Mouse (Mus musculus) CH12.LX (cell line): ENCODE data around the gene Ric8a. TPM values are rescaled to one million over a fixed set of nuclear protein-coding genes. Genes with fewer than 3 reads are reported as not detected.
A peak's percentile ranks its signal among the peaks of the same experiment; 100 is the strongest.

Experiments
- DNase-seq: peaks from one replicate; pipeline ENCODE4 v3.0.0-alpha.2; 2013; ENCODE audit errors: extremely low read depth
- H3K27ac ChIP-seq: 2 replicates; pipeline ENCODE4 v1.5.1; 2012; ENCODE audit warnings: low read depth, mild to moderate bottlenecking, control low read depth, moderate library complexity; ENCODE audit not compliant: insufficient read depth
- H3K27me3 ChIP-seq: replicated peaks from 2 replicates; pipeline ENCODE3; 2012; ENCODE audit warnings: inconsistent platforms
- H3K36me3 ChIP-seq, 2 experiments: replicated peaks in 1 of 2; 2 replicates each; pipeline versions ENCODE3 to v1.6.1; 2012; ENCODE audit warnings: inconsistent platforms in 1 of 2, low read length in 1 of 2, mild to moderate bottlenecking in 1 of 2, mixed read lengths in 1 of 2, moderate library complexity in 1 of 2; ENCODE audit not compliant: control insufficient read depth in 1 of 2, insufficient read depth in 1 of 2
- H3K4me1 ChIP-seq, 2 experiments: 2 replicates each; pipeline ENCODE4 v1.6.1; 2012; ENCODE audit warnings: inconsistent platforms in 1 of 2, moderate library complexity in 1 of 2; ENCODE audit not compliant: insufficient read depth in 2 of 2, control insufficient read depth in 1 of 2
- H3K4me2 ChIP-seq: 2 replicates; pipeline ENCODE4 v1.6.1; 2012; ENCODE audit warnings: low read depth, mild to moderate bottlenecking, control low read depth; ENCODE audit not compliant: poor library complexity, insufficient read depth, severe bottlenecking
- H3K4me3 ChIP-seq, 3 experiments: fragments of 150-350 bp in 1 of 3; sonication (generic) in 1 of 3; replicated peaks in 1 of 3; 2 replicates each; pipeline versions ENCODE3 to v1.5.1; 2011 to 2012; ENCODE audit warnings: low read depth in 2 of 3, low read length in 2 of 3, mild to moderate bottlenecking in 2 of 3, moderate library complexity in 2 of 3, control low read depth in 1 of 3, improper control_type of control experiment in 1 of 3, inconsistent platforms in 1 of 3, mixed read lengths in 1 of 3; ENCODE audit not compliant: poor library complexity in 1 of 3
- H3K79me2 ChIP-seq: replicated peaks from 2 replicates; pipeline ENCODE4 v1.6.1; 2012; ENCODE audit warnings: mild to moderate bottlenecking, moderate library complexity; ENCODE audit not compliant: control insufficient read depth, poor library complexity, insufficient read depth, severe bottlenecking; ENCODE audit errors: extremely low read depth
- H3K9ac ChIP-seq: 2 replicates; pipeline ENCODE4 v1.6.1; 2012; ENCODE audit warnings: low read depth, mild to moderate bottlenecking, control low read depth, moderate library complexity; ENCODE audit not compliant: insufficient read depth
- H3K9me3 ChIP-seq: replicated peaks from 2 replicates; pipeline ENCODE3; 2012; ENCODE audit warnings: low read length, inconsistent platforms, mixed read lengths
- BHLHE40 ChIP-seq: IDR thresholded peaks from 2 replicates; pipeline ENCODE4 v1.6.1; 2011; ENCODE audit warnings: mild to moderate bottlenecking, low read depth, low read length, improper control_type of control experiment
- CHD1 ChIP-seq: IDR thresholded peaks from 2 replicates; pipeline ENCODE4 v1.6.1; 2012; ENCODE audit warnings: low read depth, low read length, improper control_type of control experiment, inconsistent platforms
- CHD2 ChIP-seq: IDR thresholded peaks from 2 replicates; pipeline ENCODE4 v1.6.1; 2011; ENCODE audit warnings: low read length, improper control_type of control experiment
- E2F4 ChIP-seq: IDR thresholded peaks from 2 replicates; pipeline ENCODE4 v1.6.1; 2011; ENCODE audit warnings: low read depth, low read length, improper control_type of control experiment; ENCODE audit not compliant: insufficient replicate concordance
- ETS1 ChIP-seq: conservative IDR thresholded peaks from 2 replicates; pipeline ENCODE4 v1.6.1; 2012; ENCODE audit warnings: low read depth, mild to moderate bottlenecking, inconsistent platforms, low read length, improper control_type of control experiment, moderate library complexity
- HCFC1 ChIP-seq: IDR thresholded peaks from 2 replicates; pipeline ENCODE4 v1.6.1; 2012; ENCODE audit warnings: low read depth, mild to moderate bottlenecking, inconsistent platforms, low read length, improper control_type of control experiment
- IRF4 ChIP-seq: IDR thresholded peaks from 2 replicates; pipeline ENCODE4 v1.6.1; 2014; ENCODE audit warnings: low read depth, mild to moderate bottlenecking, inconsistent platforms, low read length, improper control_type of control experiment
- JUN ChIP-seq: IDR thresholded peaks from 2 replicates; pipeline ENCODE4 v1.6.1; 2011; ENCODE audit warnings: low read depth, mild to moderate bottlenecking, low read length, improper control_type of control experiment, moderate library complexity; ENCODE audit not compliant: insufficient read depth
- KAT2A ChIP-seq: IDR thresholded peaks from 2 replicates; pipeline ENCODE4 v1.6.1; 2012; ENCODE audit warnings: low read length, improper control_type of control experiment, inconsistent platforms; ENCODE audit not compliant: insufficient replicate concordance
- MEF2A ChIP-seq: IDR thresholded peaks from 2 replicates; pipeline ENCODE4 v1.6.1; 2014; ENCODE audit warnings: low read depth, mild to moderate bottlenecking, inconsistent platforms, low read length, improper control_type of control experiment, borderline replicate concordance
- MXI1 ChIP-seq: IDR thresholded peaks from 2 replicates; pipeline ENCODE4 v1.6.1; 2011; ENCODE audit warnings: mild to moderate bottlenecking, low read depth, low read length, improper control_type of control experiment
- NELFE ChIP-seq: IDR thresholded peaks from 2 replicates; pipeline ENCODE4 v1.6.1; 2011; ENCODE audit warnings: low read depth, low read length, improper control_type of control experiment
- NRF1 ChIP-seq: IDR thresholded peaks from 2 replicates; pipeline ENCODE4 v1.6.1; 2014; ENCODE audit warnings: low read depth, mild to moderate bottlenecking, inconsistent platforms, low read length, improper control_type of control experiment, moderate library complexity
- PAX5 ChIP-seq: IDR thresholded peaks from 2 replicates; pipeline ENCODE4 v1.6.1; 2012; ENCODE audit warnings: low read length, inconsistent platforms, mixed read lengths
- POLR2A ChIP-seq: IDR thresholded peaks from 2 replicates; pipeline ENCODE4 v1.6.1; 2011; ENCODE audit warnings: low read depth, mild to moderate bottlenecking, improper control_type of control experiment, low read length
- SIN3A ChIP-seq: IDR thresholded peaks from 2 replicates; pipeline ENCODE4 v1.6.1; 2012; ENCODE audit warnings: low read length, improper control_type of control experiment, inconsistent platforms
- SMC3 ChIP-seq: IDR thresholded peaks from 2 replicates; pipeline ENCODE4 v1.6.1; 2011; ENCODE audit warnings: low read depth, low read length, improper control_type of control experiment
- USF1 ChIP-seq: IDR thresholded peaks from 2 replicates; pipeline ENCODE4 v1.6.1; 2014; ENCODE audit warnings: low read depth, mild to moderate bottlenecking, inconsistent platforms, low read length, improper control_type of control experiment
- USF2 ChIP-seq: conservative IDR thresholded peaks from 2 replicates; pipeline ENCODE4 v1.6.1; 2011; ENCODE audit warnings: low read depth, low read length, improper control_type of control experiment
- ZMIZ1 ChIP-seq: IDR thresholded peaks from 2 replicates; pipeline ENCODE4 v1.6.1; 2012; ENCODE audit warnings: low read depth, mild to moderate bottlenecking, inconsistent platforms, low read length, improper control_type of control experiment
- ZNF384 ChIP-seq: IDR thresholded peaks from 2 replicates; pipeline ENCODE4 v1.6.1; 2012; ENCODE audit warnings: low read depth, low read length, improper control_type of control experiment, inconsistent platforms
- dilution Hi-C: fragments of 300-500 bp; cut with MboI; formaldehyde crosslinking; loops from 2 replicates; pipeline ENCODE4 v1.14.3; 2020; ENCODE audit warnings: low sequenced_read_pairs; ENCODE audit not compliant: extremely low pct_unique_long_range_greater_than_20kb, extremely low pct_ligation_motif_present
- in situ Hi-C: fragments of 300-500 bp; cut with MboI; formaldehyde crosslinking; loops from 3 replicates; pipeline ENCODE4 v1.14.3; 2019; ENCODE audit warnings: low sequenced_read_pairs, low pct_ligation_motif_present, low pct_unique_long_range_greater_than_20kb, mixed read lengths
- polyA plus RNA-seq: library from polyadenylated mRNA; unstranded; fragments of >175 nt; gene quantifications from 2 replicates; pipeline ENCODE4 v1.2.1, GENCODE M21; 2012; ENCODE audit warnings: low read depth; ENCODE audit not compliant: insufficient read length
- total RNA-seq, 2 experiments: library from RNA; depleted of rRNA; stranded (reverse); fragments of 300-350 nt in 1 of 2; fragments of >200 nt in 1 of 2; gene quantifications; 2 replicates each; pipeline ENCODE4 v1.2.3; 2012 to 2014

Ric8a gene
- total and polyA plus RNA-seq, 3 experiments = 54.2 to 80.9 (median 61.9) TPM

- peaks cover 35% of the 10 kb centered on the region for H3K79me2 ChIP-seq
- H3K36me3 ChIP-seq = peaks cover 55 to 70% of the 10 kb centered on the region in 2 experiments
- H3K9ac ChIP-seq = peak overlapping the region; percentile 97; the same call in 1 of the 2 replicates
- H3K27me3 ChIP-seq = no peaks in the 10 kb centered on the region
- no peaks in the 10 kb centered on the region for H3K9me3 ChIP-seq
- H3K4me1 ChIP-seq = peaks cover 22 to 35% of the 10 kb centered on the region in 2 experiments
- dilution Hi-C loops = no loop called here
- no peak overlapping the region for H3K27ac ChIP-seq
- DNase-seq = no peak
- H3K4me2 ChIP-seq = peak overlapping the region; percentile 79
- no peak for TF ChIP-seq SIN3A
- no peak for TF ChIP-seq IRF4
- TF ChIP-seq E2F4 = no peak
- TF ChIP-seq PAX5 = no peak
- no peak for TF ChIP-seq SMC3
- TF ChIP-seq HCFC1 = no peak
- no peak for TF ChIP-seq BHLHE40
- TF ChIP-seq NELFE = no peak
- no peak for TF ChIP-seq JUN
- no peak for TF ChIP-seq ZNF384
- in situ Hi-C loops = no loop called here
- H3K4me3 ChIP-seq = peak overlapping the region; percentile 84 to 98 (median 92)
Measured at GRCm38 (mm10) chr7:140858746-140859145, 2.0 kb downstream of the Ric8a start.

GRCm38 (mm10) chr7:140859997-140860396, 3.2 kb downstream of the Ric8a start:
- H3K9ac ChIP-seq = no peak overlapping the region
- H3K79me2 ChIP-seq = peaks cover 32% of the 10 kb centered on the region
- H3K4me3 ChIP-seq = no peak overlapping the region
- in situ Hi-C loops = no loop called here
- H3K4me2 ChIP-seq = 0 out of 2 replicates have a peak overlapping the region, but pooled peaks have one; percentile 4
- no peaks in the 10 kb centered on the region for H3K9me3 ChIP-seq
- TF ChIP-seq ETS1 = no peak
- no peak for TF ChIP-seq USF2
- TF ChIP-seq MXI1 = no peak
- TF ChIP-seq NRF1 = no peak
- TF ChIP-seq IRF4 = no peak
- no peak for TF ChIP-seq USF1
- no peak for TF ChIP-seq HCFC1
- no peak for TF ChIP-seq KAT2A
- TF ChIP-seq CHD1 = no peak
- no peak for TF ChIP-seq CHD2
- no peak for TF ChIP-seq ZMIZ1
- TF ChIP-seq NELFE = no peak
- no peak for TF ChIP-seq PAX5
- TF ChIP-seq POLR2A = no peak
- no peak for TF ChIP-seq BHLHE40
- no peak for TF ChIP-seq MEF2A
- H3K27ac ChIP-seq = no peak overlapping the region
- dilution Hi-C loops = no loop called here
- H3K36me3 ChIP-seq = peaks cover 58 to 70% of the 10 kb centered on the region in 2 experiments
- no peaks in the 10 kb centered on the region for H3K27me3 ChIP-seq
- peaks cover 20 to 29% of the 10 kb centered on the region in 2 experiments for H3K4me1 ChIP-seq
- DNase-seq = no peak
